Mouse (Mus musculus) kidney, adult 10 weeks (tissue): Measurements from ENCODE around the gene Slc37a4. TPM values are rescaled to one million over a fixed set of nuclear protein-coding genes. Genes with fewer than 3 reads are reported as not detected.

Experiments
- polyA plus RNA-seq: library from polyadenylated mRNA; stranded (reverse); fragments of 350-450 nt; fragmentation: Illumina TruSeq; extraction: RNeasy Lipid Tissue Mini Kit (QIAGEN cat#74804); gene quantifications from one replicate; pipeline ENCODE4 v1.2.3, GENCODE M21; 2014; ENCODE audit warnings: low read depth, low replicate concordance

The Slc37a4 gene
- 43.3 TPM for polyA plus RNA-seq

DNA sequence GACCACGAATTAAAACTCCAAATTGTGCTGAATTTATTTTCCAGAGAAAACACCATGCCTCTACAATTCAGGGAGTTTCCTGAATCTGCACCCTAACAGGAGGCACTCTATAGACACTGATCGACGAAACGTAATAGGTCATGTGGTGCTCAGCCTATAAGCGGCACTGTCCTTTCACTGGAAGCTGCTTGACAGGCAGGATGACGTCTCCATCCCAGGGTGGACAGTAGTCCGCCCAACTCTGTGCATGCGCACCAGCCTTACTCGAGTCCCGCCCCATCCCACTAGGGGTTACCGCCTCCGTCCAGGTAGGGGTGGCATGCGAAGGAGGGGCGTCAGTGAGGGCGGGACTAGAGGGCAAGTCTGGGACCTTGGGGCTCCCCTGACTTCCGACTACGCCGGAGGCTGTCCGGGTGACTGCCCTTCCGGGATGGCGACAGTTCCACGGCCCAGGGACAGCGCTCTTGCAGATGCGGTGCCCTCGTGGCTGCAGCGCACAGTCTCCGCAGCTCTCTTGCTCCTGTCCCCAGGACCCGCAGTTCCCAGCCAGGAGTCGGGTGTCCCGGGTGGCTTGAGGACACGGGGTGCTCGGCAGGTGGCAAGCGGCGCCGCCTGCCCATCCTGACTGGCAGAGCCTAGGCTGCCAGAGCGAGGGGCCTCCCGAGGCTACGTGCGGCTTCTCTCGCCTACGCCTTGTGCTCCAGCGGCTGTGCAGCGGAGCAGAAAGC is at the start of gene Slc37a4:
TSS of gene Slc37a4 (plus strand) at position 169 of the 728 bp plus-strand sequence.

DNA sequence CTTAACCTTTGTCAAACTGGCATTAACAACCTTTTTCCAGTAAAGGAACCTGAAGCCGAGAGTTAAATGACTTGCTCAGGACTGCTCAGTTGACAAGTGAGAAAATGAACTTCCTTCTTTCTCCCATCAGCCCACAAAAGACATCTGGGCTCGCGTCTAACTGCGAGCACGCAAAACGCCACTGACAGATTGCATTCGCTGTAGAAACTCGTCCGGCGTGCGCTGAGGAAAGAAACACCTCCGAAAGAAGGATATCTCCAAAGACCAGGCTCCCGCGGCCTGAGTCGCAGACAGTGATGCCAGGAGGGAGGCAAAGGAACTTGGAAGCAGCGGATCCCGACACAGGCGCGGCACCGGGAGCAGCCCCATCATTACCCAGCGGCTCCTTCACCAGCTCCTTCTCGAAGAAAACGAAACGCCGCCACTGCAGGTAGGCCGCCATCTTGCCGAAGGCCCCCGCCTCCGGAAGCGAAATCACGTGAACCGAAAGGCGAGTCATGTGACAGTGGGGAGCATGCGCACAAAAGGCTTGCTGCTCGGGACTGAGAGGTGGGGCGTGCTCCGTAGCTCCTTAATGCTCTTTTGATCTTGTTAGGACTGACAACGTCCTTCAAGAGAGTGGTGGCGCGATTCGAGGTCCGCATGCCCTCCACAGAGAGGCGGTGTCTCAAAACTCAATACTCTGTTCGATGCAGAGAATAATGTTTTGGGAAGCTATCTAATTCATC is 35.3 kb upstream of the Slc37a4 start, which contains the start of gene Vps11:
TSS of gene Vps11 (minus strand) at position 481 of the 728 bp plus-strand sequence.

DNA sequence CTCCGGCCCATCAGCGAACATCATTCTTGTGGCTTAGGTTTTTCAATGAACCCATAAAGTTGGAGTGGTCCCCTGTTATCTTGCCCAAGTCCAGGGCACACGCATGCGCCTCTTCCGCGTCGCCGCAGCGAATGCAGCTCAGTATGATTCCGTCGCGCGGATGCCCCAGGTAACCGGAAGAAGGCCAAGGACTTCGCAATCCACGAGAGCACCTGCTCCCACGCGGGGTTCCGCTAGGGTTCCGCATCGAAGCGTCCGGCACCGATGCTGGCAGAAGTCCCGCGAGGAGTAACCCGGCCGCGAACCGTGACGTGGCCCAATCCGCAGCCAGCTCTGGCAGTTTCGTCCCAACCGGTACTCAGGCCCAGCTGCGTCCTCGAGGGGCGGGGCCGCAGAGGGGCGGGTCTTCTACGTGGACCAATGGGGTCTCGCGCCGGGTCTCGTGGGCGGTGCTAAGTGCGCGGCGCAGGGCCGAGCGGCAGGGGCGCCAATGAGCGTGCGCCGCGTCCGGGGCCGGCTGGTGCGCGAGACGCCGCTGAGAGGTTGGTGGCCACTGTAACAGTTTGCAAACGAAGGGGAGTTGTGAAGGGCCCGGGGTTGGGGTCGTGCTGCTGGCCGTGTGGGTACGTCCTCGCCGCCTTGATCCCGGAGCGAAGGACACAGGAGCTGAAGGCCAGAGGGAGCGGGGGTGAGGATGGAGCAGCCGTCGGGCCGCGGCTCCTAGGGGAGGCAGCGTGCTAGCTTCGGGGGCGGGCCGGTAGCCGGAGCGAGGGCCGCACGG is 17.4 kb upstream of the Slc37a4 start, which contains the start of gene Hyou1:
TSS of gene Hyou1 (plus strand) at position 437 of the 781 bp plus-strand sequence.

DNA sequence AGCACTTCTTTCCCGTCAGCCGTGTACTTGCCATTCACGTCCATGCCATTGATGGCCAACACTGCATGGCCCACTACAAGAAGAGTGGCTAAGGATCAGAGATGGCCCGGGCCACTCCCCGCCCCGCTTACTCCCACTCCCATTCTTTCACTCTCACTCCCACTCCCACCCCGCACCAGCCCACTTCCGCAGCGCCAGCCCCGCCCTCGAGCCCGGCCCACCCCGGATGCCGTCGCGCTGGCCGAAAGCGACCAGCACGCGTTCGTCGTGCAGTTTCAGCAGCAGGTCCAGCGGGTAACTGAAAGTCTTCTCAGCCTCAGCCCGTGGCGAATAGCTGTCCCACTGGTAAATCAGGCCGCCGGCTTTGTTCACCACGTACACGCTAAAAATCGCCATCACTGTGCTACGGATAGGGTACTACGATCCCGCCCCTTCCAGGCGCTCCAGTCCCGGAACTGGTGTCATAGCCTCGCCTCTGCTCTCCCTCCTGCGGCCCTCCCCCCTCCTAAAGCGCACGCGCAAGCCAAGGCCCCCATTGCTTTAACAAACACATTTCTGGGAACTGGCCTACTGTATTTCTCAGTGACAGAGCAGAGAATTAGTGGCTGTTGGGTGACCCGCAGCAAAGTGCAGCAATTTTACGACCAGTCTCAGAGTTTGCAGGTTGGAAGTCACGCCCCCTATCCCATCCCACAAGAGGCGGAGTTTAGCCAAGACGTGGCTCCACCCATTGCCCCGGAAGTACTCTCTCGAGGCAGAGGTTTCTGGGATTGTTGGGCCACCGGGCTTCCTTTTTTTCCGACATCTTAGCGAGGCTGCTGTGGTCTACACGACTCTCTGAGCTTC is 10.5 kb downstream of the Slc37a4 start, which contains the start of the genes Rps25 and Trappc4:
TSS of gene Rps25 (plus strand) at position 234 of the 846 bp plus-strand sequence.
TSS of gene Trappc4 (minus strand) at position 695 of the 846 bp plus-strand sequence.

DNA sequence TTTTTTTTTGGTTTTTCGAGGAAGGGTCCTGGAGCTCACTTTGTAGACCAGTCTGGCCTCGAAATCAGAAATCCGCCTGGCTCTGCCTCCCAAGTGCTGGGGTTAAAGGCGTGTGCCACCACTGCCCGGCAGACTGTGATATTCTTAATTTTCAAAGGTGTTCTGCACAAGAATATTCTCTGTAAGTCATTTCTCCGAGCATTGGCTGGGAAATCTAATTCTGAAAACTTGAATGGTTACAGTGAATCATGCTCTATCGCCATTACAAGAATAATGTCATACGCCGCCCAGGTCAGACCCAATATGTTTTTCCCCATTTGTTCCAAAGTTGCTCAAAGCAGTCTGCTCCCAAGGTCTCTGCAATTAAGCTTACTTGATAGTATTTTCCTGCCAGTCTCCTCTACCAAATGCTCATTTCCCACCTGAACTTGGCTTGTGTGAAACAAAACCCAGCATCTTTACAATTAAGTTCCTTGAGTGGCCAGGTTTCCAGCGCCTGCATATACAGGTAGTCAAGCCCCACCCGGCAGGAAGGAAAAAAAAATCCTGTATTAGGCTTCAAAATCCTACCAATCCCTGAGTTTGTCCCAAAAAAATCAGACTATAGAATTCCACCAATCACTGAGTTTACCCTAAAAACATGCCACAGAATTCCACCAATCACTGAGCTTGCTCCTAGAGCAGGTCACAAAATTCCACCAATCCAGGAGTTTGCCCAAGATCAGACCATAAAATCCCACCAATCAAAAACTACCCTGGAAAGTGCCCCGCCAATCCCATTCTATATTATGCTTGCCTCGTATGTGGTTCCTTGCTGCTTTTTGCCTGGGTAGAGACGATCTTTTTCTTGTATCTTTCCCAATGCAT is 22.1 kb downstream of the Slc37a4 start, which contains the start of gene Ccdc84:
TSS of gene Ccdc84 (minus strand) at position 51 of the 867 bp plus-strand sequence.

DNA sequence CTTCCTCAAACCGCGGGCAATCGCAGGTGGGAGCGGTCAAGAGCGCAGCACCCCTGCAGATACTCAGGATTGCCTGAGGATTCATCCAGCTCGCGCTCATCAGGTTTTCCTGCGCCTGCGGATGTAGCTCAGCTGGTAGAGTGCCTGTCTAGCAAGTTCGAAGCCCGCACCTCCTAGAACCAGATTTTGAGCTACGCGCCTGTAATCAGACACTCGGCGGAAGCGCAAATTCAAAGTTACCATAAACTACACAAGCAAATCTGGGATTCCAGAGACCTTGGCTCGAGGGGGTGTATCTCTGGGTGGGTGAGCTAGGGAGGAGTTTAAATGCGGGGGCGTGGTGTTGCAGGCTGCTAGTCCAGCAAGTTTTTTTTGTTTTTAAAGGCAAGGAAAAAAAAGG is 44.3 kb downstream of the Slc37a4 start, which contains the start of gene Foxr1:
TSS of gene Foxr1 (minus strand) at position 176 of the 400 bp plus-strand sequence.

Other genes with a start within 250 kb of the Slc37a4 start
- 16.9 TPM for gene Cbl, start 162.8 kb upstream of the Slc37a4 start, polyA plus RNA-seq
- not detected for gene Ccdc153, start 156.2 kb upstream of the Slc37a4 start, polyA plus RNA-seq
- 9.0 TPM for gene Pdzd3, start 145.4 kb upstream of the Slc37a4 start, polyA plus RNA-seq
- 0.12 TPM for gene Nlrx1, start 128.3 kb upstream of the Slc37a4 start, polyA plus RNA-seq
- not detected for gene Abcg4, start 108.2 kb upstream of the Slc37a4 start, polyA plus RNA-seq
- gene Hinfp, start 91.2 kb upstream of the Slc37a4 start, polyA plus RNA-seq, result 6.8 TPM
- gene C2cd2l, start 76.6 kb upstream of the Slc37a4 start, polyA plus RNA-seq, result 3.3 TPM
- 7.5 TPM for gene Dpagt1, start 70.8 kb upstream of the Slc37a4 start, polyA plus RNA-seq
- 1.1 TPM for gene H2afx, start 62.2 kb upstream of the Slc37a4 start, polyA plus RNA-seq
- gene Hmbs, start 52.6 kb upstream of the Slc37a4 start, polyA plus RNA-seq, result 24.3 TPM
- 9.7 TPM for gene Vps11, start 35.2 kb upstream of the Slc37a4 start, polyA plus RNA-seq
- gene Hyou1, start 17.4 kb upstream of the Slc37a4 start, polyA plus RNA-seq, result 9.5 TPM
- 684 TPM for gene Rps25, start 10.3 kb downstream of the Slc37a4 start, polyA plus RNA-seq
- gene Trappc4, start 10.7 kb downstream of the Slc37a4 start, polyA plus RNA-seq, result 41.1 TPM
- 7.0 TPM for gene Ccdc84, start 21.7 kb downstream of the Slc37a4 start, polyA plus RNA-seq
- not detected for gene Foxr1, start 44.3 kb downstream of the Slc37a4 start, polyA plus RNA-seq
- gene Upk2, start 58.1 kb downstream of the Slc37a4 start, polyA plus RNA-seq, result not detected
- gene Bcl9l, start 86.0 kb downstream of the Slc37a4 start, polyA plus RNA-seq, result 0.97 TPM
- not detected for gene Cxcr5, start 165.0 kb downstream of the Slc37a4 start, polyA plus RNA-seq
- 161 TPM for gene Ddx6, start 208.0 kb downstream of the Slc37a4 start, polyA plus RNA-seq